Mouse (Mus musculus): ENCODE results near the gene Icam4. TPM values are rescaled to one million over a fixed set of nuclear protein-coding genes. Genes with fewer than 3 reads are reported as not detected.

Icam4 gene
- total and polyA plus RNA-seq, 3 experiments: 0.96 to 2.9 (median 1.1) TPM

DNA sequence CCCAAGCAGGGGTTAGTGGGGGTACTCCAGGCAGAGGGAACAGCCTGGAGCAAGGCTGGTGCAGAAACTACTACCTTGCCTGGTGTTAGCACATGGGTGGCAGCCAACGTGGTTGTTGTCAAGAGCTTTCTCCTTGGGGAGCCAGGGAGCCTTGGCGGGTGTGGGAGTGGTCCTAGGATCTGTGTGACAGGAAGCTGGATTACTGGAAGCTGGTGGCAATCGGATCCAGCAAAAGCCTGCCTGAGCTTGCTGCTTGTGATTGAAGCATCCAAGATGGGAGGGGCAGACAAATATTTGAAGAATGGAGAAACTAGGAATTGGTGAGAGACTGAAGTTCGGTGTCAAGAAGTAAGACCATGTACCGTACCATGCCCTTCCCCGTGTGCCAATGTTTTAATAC lies 6.9 kb upstream of the Icam4 start:
- in situ Hi-C loops (cut with MboI; ENCODE audit: low pct_ligation_motif_present, low pct_unique_long_range_greater_than_20kb, low sequenced_read_pairs) (no loop called here), dilution Hi-C loops (cut with MboI; ENCODE audit: extremely low pct_ligation_motif_present, extremely low pct_unique_long_range_greater_than_20kb, low sequenced_read_pairs) (no loop called here)
- Histone ChIP-seq H3K9me3 (replicated peaks; ENCODE audit: low read length) (no peaks in the 10 kb centered on the region), H3K4me2 (ENCODE audit: insufficient read depth, low read depth, poor library complexity, severe bottlenecking) (no peak overlapping the region), H3K27ac (ENCODE audit: insufficient read depth, low read depth) (no peak overlapping the region), H3K27me3 (replicated peaks) (no peaks in the 10 kb centered on the region), H3K4me1 (ENCODE audit: control insufficient read depth in 1 of 2, insufficient read depth in 2 of 2) (peaks cover 20 to 52% of the 10 kb centered on the region in 2 experiments), H3K36me3 (replicated peaks in 1 of 2; ENCODE audit: control insufficient read depth in 1 of 2, insufficient read depth in 1 of 2, low read length in 1 of 2) (peaks cover 70 to 90% of the 10 kb centered on the region in 2 experiments), H3K79me2 (replicated peaks; ENCODE audit: control insufficient read depth, extremely low read depth, insufficient read depth, poor library complexity, severe bottlenecking) (peaks cover 76% of the 10 kb centered on the region), H3K9ac (ENCODE audit: insufficient read depth, low read depth) (no peak overlapping the region), H3K4me3 (replicated peaks in 1 of 3; ENCODE audit: low read depth in 2 of 3, low read length in 2 of 3, poor library complexity in 1 of 3) (no peak overlapping the region)
- DNase-seq (ENCODE audit: extremely low read depth): no peak
- TF ChIP-seq MAZ (IDR thresholded peaks at IDR 0.05; ENCODE audit: low read depth, low read length): no peak
- TF ChIP-seq TCF12 (IDR thresholded peaks at IDR 0.05; ENCODE audit: low read depth, low read length): no peak
- no peak for TF ChIP-seq HCFC1 (IDR thresholded peaks at IDR 0.05; ENCODE audit: low read depth, low read length)
- TF ChIP-seq MAX (IDR thresholded peaks at IDR 0.05; ENCODE audit: low read length): no peak

DNA sequence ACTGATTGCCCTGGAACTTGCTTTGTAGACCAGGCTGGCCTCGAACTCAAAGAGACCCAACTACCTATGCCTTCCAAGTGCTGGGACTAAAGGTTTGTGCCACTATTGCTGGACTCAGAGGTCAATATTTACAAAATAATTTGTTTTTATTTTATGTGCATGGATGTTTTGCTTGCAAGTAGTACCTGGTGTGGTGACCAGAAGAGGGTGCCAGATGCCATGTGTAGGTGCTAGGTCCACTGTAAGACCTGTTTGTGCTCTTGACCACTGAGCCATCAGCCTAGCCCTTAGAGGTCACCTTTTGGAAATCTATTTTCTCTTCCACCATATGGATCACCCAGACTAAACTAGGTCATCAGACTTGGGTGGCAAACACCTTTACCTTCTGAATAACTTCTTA lies 6.4 kb upstream of the Icam4 start:
- Histone ChIP-seq H3K27ac (ENCODE audit: insufficient read depth, low read depth) (no peak overlapping the region), H3K36me3 (replicated peaks in 1 of 2; ENCODE audit: control insufficient read depth in 1 of 2, insufficient read depth in 1 of 2, low read length in 1 of 2) (peaks cover 72 to 90% of the 10 kb centered on the region in 2 experiments), H3K9ac (ENCODE audit: insufficient read depth, low read depth) (no peak overlapping the region), H3K9me3 (replicated peaks; ENCODE audit: low read length) (no peaks in the 10 kb centered on the region), H3K79me2 (replicated peaks; ENCODE audit: control insufficient read depth, extremely low read depth, insufficient read depth, poor library complexity, severe bottlenecking) (peaks cover 72% of the 10 kb centered on the region), H3K4me1 (ENCODE audit: control insufficient read depth in 1 of 2, insufficient read depth in 2 of 2) (peaks cover 22 to 57% of the 10 kb centered on the region in 2 experiments), H3K4me3 (replicated peaks in 1 of 3; ENCODE audit: low read depth in 2 of 3, low read length in 2 of 3, poor library complexity in 1 of 3) (no peak overlapping the region), H3K4me2 (ENCODE audit: insufficient read depth, low read depth, poor library complexity, severe bottlenecking) (no peak overlapping the region), H3K27me3 (replicated peaks) (no peaks in the 10 kb centered on the region)
- dilution Hi-C loops (cut with MboI; ENCODE audit: extremely low pct_ligation_motif_present, extremely low pct_unique_long_range_greater_than_20kb, low sequenced_read_pairs) (no loop called here), in situ Hi-C loops (cut with MboI; ENCODE audit: low pct_ligation_motif_present, low pct_unique_long_range_greater_than_20kb, low sequenced_read_pairs) (no loop called here)
- TF ChIP-seq RAD21 (IDR thresholded peaks at IDR 0.05; ENCODE audit: low read depth, low read length) (peak; percentile 15), MYC (IDR thresholded peaks at IDR 0.05; ENCODE audit: low read depth, low read length) (no peak), CTCF (conservative IDR thresholded peaks at IDR 0.05 in 1 of 2, IDR thresholded peaks at IDR 0.05 in 1 of 2; ENCODE audit: low read depth in 2 of 2, low read length in 2 of 2) (peak in 1 of 2 experiments; percentile 40; a peak in 2 of 4 replicates)
- no peak for DNase-seq (ENCODE audit: extremely low read depth)

- Histone ChIP-seq H3K9ac (ENCODE audit: insufficient read depth, low read depth) (no peak overlapping the region), H3K36me3 (replicated peaks in 1 of 2; ENCODE audit: control insufficient read depth in 1 of 2, insufficient read depth in 1 of 2, low read length in 1 of 2) (peaks cover 67 to 81% of the 10 kb centered on the region in 2 experiments), H3K79me2 (replicated peaks; ENCODE audit: control insufficient read depth, extremely low read depth, insufficient read depth, poor library complexity, severe bottlenecking) (peaks cover 48% of the 10 kb centered on the region), H3K9me3 (replicated peaks; ENCODE audit: low read length) (no peaks in the 10 kb centered on the region), H3K27me3 (replicated peaks) (no peaks in the 10 kb centered on the region), H3K4me3 (replicated peaks in 1 of 3; ENCODE audit: low read depth in 2 of 3, low read length in 2 of 3, poor library complexity in 1 of 3) (no peak overlapping the region), H3K4me1 (ENCODE audit: control insufficient read depth in 1 of 2, insufficient read depth in 2 of 2) (peaks cover 18 to 61% of the 10 kb centered on the region in 2 experiments), H3K4me2 (ENCODE audit: insufficient read depth, low read depth, poor library complexity, severe bottlenecking) (no peak overlapping the region), H3K27ac (ENCODE audit: insufficient read depth, low read depth) (no peak overlapping the region)
- DNase-seq (ENCODE audit: extremely low read depth): no peak
- dilution Hi-C loops (cut with MboI; ENCODE audit: extremely low pct_ligation_motif_present, extremely low pct_unique_long_range_greater_than_20kb, low sequenced_read_pairs) (no loop called here), in situ Hi-C loops (cut with MboI; ENCODE audit: low pct_ligation_motif_present, low pct_unique_long_range_greater_than_20kb, low sequenced_read_pairs) (loop anchor here (5.0 kb wide), 1 partner anchor 47 kb away; the partner anchor contains the start of genes Fdx1l and Gm49373)
- no peak for TF ChIP-seq CTCF (conservative IDR thresholded peaks at IDR 0.05 in 1 of 2, IDR thresholded peaks at IDR 0.05 in 1 of 2; ENCODE audit: low read depth in 2 of 2, low read length in 2 of 2)
- no peak for TF ChIP-seq MAX (IDR thresholded peaks at IDR 0.05; ENCODE audit: low read length)
- TF ChIP-seq KAT2A (IDR thresholded peaks at IDR 0.05; ENCODE audit: insufficient replicate concordance, low read length): no peak
- TF ChIP-seq IRF4 (IDR thresholded peaks at IDR 0.05; ENCODE audit: low read depth, low read length): no peak
- TF ChIP-seq MXI1 (IDR thresholded peaks at IDR 0.05; ENCODE audit: low read depth, low read length): no peak
- no peak for TF ChIP-seq NRF1 (IDR thresholded peaks at IDR 0.05; ENCODE audit: low read depth, low read length)
- TF ChIP-seq MAZ (IDR thresholded peaks at IDR 0.05; ENCODE audit: low read depth, low read length): no peak
- TF ChIP-seq JUND (conservative IDR thresholded peaks at IDR 0.05; ENCODE audit: low read depth, low read length): no peak
- TF ChIP-seq POLR2A (IDR thresholded peaks at IDR 0.05; ENCODE audit: low read depth, low read length): no peak
- TF ChIP-seq MEF2A (IDR thresholded peaks at IDR 0.05; ENCODE audit: borderline replicate concordance, low read depth, low read length): no peak
- TF ChIP-seq BHLHE40 (IDR thresholded peaks at IDR 0.05; ENCODE audit: low read depth, low read length): no peak
- no peak for TF ChIP-seq TBP (conservative IDR thresholded peaks at IDR 0.05; ENCODE audit: low read depth, low read length)
- no peak for TF ChIP-seq USF2 (conservative IDR thresholded peaks at IDR 0.05; ENCODE audit: low read depth, low read length)
- no peak for TF ChIP-seq ELF1 (IDR thresholded peaks at IDR 0.05; ENCODE audit: low read depth, low read length)
Measured at GRCm38 (mm10) chr9:21025258-21025810, 3.8 kb upstream of the Icam4 start.

All from CH12.LX (cell line).